Mouse (Mus musculus): ENCODE measurements around the gene Nkd1.

Nkd1 gene

GRCm38 (mm10) chr8:88538976-88539371, 17.8 kb downstream of the Nkd1 start:
- DNase-seq (ENCODE audit: low read depth): no peak

DNA sequence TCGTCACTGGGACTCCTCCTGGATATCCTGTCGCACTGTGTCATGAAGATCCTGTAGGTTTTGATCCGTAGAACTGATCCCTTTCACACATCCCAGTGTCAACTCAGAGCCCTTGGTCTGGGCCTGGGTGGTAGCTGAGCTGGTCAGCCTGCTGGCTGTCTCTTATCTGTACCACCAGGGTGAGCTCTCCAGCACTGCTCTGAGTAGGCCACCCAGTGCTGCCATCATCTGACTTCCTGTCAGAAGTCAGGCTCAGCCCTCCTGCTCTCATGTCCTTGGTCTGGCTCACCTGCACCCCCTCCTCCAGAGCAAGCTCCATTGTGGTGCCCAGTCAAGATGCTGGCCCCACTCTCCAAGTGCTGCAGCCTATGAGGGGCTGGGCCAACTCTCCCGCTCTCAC, 18.8 kb downstream of the Nkd1 start:
- no peak for DNase-seq (ENCODE audit: low read depth)

GRCm38 (mm10) chr8:88542596-88543213, 21.6 kb downstream of the Nkd1 start:
- DNase-seq (ENCODE audit: low read depth): no peak

GRCm38 (mm10) chr8:88544677-88545076, 23.5 kb downstream of the Nkd1 start:
- DNase-seq (ENCODE audit: low read depth): no peak

GRCm38 (mm10) chr8:88545441-88545840, 24.3 kb downstream of the Nkd1 start:
- no peak for DNase-seq (ENCODE audit: low read depth)

- DNase-seq (ENCODE audit: low read depth): no peak
These were observed 25.0 kb downstream of the Nkd1 start for GRCm38 (mm10) chr8:88546032-88546732.

GRCm38 (mm10) chr8:88555669-88556068, 34.5 kb downstream of the Nkd1 start:
- peak; percentile 39 for DNase-seq (ENCODE audit: low read depth)

DNA sequence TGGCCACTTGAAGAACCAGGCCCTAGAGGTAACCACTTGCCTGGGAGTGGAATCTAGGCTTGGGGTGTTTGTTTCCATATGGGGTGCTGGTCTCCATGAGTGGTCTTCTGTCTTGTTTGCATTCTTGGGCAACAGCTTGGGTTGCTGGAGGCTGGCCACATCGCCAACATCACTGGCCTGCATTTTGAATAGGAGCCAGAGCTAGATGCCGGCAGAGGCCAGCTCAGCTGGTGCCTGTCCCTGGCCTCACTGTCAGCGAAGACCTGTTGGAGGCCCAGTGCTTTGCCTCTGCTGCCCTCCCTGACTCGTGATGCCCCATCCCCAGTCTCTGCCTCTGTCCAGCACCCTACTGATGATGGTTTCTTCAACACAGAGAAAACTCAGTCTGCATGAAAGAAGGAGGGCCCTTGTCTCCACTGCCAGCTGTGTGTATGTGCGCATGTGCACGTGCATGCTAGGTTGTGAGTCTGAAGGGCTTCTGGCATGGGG, 38.9 kb downstream of the Nkd1 start:
- DNase-seq (ENCODE audit: low read depth): no peak

DNA sequence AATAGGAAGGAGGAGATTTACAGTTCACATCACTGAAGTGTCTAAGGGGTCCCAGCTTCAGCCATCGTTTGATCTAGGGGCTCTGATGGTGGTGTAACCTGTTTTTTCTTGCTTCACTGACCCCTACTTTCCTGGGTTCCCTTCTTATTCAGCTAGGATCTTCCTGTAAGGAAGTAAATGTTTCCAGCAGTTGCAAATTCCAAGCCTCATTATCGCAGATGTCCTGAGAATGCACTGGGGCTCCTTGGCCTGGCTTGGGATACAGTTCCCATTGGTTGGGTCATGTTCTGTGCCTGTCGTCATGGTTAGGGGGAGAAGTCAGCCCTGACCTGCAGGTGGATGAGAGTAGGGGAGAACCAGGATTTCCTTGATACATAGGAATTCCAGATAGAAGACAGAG, 40.2 kb downstream of the Nkd1 start:
- DNase-seq (ENCODE audit: low read depth): no peak

DNA sequence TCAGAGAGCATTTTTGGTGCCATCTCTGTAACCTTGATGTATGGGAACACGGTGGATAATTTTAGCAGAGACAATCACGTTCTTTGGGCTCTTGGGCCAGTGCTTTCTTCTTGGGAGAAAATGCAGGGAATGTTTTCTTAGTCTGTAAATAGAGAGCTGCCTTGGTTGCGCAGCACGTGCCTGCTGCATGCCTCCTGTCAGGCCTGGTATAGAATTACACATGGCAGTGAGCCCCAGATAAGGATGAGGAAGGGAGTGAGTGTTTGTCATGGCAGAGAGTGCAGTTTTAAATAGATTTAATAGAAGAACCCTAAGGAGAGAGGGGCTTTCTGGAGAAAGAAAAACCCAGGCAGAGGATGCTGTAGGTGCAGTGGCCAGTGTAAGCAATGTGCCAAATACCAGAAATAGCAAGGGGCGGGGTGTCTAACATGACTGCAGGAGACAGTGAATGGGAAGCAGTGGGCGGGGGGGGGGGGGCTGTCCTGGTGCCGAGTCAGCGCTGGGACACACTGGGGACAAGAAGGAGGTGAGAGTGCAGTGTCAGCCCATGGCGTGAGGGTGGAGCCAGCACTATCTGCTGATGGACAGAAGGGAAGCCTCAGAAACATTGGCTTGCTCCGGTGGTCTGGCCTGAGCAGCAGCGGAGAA, 43.2 kb downstream of the Nkd1 start:
- peak; percentile 15 for DNase-seq (ENCODE audit: low read depth)

GRCm38 (mm10) chr8:88566119-88566518, 45.0 kb downstream of the Nkd1 start:
- no peak for DNase-seq (ENCODE audit: low read depth)

- no peak for DNase-seq (ENCODE audit: low read depth)
These were observed 46.4 kb downstream of the Nkd1 start for GRCm38 (mm10) chr8:88567314-88568121.

DNA sequence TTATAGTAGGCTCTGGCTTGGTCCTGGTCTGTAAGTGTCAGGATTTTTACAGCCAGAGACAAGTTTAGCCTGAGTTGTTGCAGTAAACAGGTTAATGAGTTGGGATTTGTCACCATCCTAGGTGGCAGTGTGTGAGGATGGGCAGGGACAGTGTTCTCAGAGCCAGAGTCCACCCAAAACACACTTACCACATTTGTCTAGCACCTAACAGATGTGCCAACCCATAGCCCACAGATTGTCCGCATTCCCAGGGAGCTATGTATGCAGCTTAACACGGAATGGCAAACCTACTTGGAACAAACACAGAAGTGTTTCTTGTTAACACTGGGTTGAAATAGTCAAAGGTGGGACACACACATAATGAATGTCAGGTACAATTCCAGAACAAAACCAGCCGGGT, 47.1 kb downstream of the Nkd1 start:
- no peak for DNase-seq (ENCODE audit: low read depth)

DNA sequence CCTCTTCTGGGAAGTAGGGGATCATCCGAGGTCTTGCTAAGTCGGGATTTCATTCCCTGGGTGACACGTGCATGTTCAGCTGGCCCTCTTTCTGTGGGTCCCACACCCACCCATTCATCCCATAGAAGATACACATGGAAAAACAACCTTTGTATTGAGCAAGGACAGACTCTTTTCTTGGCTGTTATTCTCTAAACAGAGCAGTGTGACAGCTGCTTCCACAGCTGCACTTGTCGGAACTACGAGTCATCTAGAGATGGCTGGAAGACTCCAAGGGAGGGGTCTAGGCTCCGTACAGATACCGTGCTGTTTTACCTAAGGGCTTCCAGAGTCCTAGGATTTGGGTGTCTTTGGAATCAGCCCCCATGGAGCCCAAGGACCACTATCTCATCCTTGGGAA, 48.2 kb downstream of the Nkd1 start:
- DNase-seq (ENCODE audit: low read depth): no peak

DNA sequence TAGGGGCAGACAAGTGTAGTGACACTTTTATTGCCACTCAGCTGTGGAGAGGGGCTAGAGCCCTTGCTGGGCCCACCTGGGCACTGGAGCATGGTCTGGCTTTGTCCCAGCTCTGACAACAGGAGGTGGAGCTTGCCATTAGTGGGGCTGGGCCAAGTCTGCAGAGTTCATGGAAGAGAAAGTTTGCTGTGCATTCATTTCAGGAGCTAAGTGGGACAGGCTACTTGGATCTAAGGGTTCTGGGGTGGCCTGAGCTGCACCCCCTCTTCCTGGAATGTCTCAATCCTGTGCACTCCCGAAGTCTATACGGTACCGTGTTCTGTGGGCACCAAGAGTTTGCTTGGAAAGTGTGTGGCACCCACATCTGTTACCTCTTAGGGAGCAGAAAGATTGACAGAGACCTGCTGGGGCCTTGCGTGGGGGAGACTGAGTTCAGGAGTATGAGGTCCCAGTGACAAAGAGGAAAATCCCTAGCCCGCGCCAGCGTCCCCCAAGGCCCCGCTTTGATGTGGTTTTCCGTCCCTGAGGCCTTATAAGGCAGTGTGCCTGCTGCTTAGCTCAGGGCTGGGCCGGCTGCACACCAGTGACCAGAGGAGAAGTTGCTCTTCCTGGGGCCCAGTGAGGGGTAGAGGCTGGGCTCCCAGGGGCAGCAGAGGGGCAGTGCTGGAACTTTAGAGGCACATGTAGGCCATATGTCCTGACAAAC, 49.3 kb downstream of the Nkd1 start:
- peak; percentile 25 for DNase-seq (ENCODE audit: low read depth)

DNA sequence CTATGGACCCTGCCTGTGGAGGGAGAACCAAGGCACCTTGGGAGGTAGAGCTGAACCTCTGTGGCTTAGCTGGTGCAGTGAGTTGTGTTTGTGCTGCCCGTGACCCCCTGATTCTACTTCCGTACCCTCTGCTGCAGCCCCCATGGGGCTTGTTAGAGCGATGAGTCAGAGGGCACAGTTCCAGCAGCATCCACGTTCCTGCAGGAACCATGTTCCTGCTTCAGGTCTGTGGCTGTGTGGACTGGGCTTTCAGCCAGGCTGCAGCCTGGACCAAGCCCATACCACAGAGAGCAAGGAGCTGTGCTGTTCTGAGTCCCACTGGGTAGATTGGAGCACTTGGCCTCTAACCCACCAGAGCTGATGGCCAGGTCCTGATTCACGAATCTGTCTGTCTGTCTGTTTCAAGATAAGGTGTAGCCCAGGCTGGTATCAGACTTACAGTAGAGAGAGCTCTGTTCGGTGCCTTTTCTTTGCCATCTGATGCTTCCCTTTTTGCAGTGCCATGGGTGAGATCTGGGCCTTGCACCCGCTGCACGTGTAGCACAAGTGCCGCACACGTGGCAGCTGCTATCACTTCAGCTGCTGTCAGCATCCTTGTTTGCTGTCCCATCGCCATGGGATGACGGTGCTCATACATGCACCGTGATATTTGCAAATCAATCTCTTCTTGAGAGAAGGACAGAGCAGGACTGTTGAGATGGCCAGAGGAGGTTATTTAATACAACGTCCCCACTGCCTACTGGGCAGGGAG, 50.5 kb downstream of the Nkd1 start:
- DNase-seq (ENCODE audit: low read depth): peak; percentile 82

DNA sequence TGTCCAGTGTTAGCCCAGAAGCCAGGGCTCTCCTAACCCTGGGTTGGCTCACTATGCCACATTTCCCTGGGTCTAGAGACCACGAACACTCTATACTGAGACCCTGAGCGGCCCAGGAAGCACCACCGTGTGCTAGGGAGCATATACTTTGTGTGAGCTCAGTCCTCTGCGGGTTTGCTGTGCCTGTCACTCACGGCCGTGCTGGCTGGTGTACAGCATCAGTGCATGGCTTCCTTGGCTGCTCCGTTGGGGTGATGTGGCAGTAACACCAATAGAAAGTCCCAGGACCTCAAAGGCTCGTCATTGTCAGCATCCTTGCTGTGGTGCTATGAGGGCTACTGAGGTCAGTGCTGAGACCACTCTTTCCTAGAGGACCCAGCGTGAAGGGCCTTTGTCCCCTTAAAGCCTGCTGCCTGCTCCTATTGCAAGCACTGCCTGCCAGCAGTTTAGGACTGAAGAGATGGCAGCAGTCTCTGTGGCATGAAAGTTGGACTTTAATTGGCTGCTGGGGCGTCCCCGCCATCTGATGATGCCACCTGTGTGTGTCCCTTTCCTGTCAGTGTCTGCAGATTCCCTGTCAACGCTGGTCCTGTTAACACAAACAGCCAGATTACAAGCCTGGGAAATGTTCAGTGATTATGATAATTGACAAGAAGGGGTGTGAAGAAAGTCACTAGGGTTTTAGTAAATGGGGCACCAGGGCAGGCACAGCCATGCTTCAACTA, 51.2 kb downstream of the Nkd1 start:
- DNase-seq (ENCODE audit: low read depth): no peak

DNA sequence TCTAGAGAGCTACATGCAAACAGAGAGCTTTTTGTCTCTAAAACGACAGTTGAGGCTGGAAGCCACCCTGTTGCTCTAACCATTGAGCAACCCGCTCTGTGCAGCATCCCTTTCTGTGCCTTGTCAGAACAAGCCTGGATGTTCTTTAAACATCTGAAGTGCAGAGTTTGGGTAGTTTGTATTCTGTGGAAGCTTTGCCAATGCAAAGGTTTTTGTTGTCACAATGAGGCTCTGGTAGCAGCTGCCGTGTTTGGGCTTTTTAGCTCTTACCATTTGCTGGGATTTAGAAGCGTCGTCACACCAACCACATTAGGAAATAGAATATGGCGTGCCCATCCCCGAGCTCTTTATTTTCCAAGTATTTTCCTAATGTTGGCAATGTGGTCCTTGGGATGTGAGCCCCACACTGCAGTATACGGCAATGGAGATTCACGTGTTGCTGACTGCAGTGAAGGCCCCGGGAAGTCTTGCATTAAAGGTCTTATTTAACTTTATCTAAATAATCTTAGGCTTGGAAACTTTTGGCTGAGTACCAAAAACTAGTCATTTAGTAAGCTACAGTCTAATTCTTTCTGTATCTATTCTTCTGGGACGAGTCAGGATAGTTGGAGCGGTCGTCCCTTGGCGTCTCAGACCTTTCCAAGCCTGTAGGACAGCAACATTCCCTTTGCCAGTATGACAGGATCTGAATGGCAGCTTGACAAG, 51.9 kb downstream of the Nkd1 start:
- no peak for DNase-seq (ENCODE audit: low read depth)

GRCm38 (mm10) chr8:88574975-88575374, 53.8 kb downstream of the Nkd1 start:
- DNase-seq (ENCODE audit: low read depth): no peak

All from NIH3T3 (cell line).